Mouse (Mus musculus): ENCODE data around the gene Furin.

The Furin gene

GRCm38 (mm10) chr7:80341793-80342192 is 63.4 kb downstream of the Furin start:
- DNase-seq (ENCODE audit: low spot score in 2 of 2): no peak

- DNase-seq (ENCODE audit: low spot score in 2 of 2): peak; percentile 52 to 53
Observed at GRCm38 (mm10) chr7:80340793-80341192, 64.4 kb downstream of the Furin start, which contains the start of gene Unc45a. Unc45a (minus strand) TSS chr7:80341005.

GRCm38 (mm10) chr7:80339793-80340628 is 65.2 kb downstream of the Furin start:
- DNase-seq (ENCODE audit: low spot score in 2 of 2): peak; percentile 98

GRCm38 (mm10) chr7:80339371-80339770 is 65.9 kb downstream of the Furin start:
- DNase-seq (ENCODE audit: low spot score in 2 of 2): no peak
